Mouse (Mus musculus) erythroblast, adult 5-6 weeks (primary cell): ENCODE data around the gene Prnd. TPM values are rescaled to one million over a fixed set of nuclear protein-coding genes. Genes with fewer than 3 reads are reported as not detected.

ENCODE experiments used
- total RNA-seq, 2 experiments: library from RNA; stranded (forward) in 1 of 2; stranded (reverse) in 1 of 2; fragments of 150-400 nt in 1 of 2; fragments of 200-764, 138-1000 nt in 1 of 2; gene quantifications; 2 replicates each; pipeline versions ENCODE4 v1.2.3 to v1.2.4; 2015 to 2017; ENCODE audit warnings: low replicate concordance in 2 of 2

The Prnd gene
- total RNA-seq, 2 experiments from 2014 or later: not detected

Other genes with a start within 250 kb of the Prnd start
- gene Erv3, start 91.1 kb upstream of the Prnd start, total RNA-seq (2015; ENCODE audit: low replicate concordance): not detected in 2 replicates
- not detected in 2 replicates for gene Erv3, start 91.1 kb upstream of the Prnd start, total RNA-seq (2017; ENCODE audit: low replicate concordance)
- gene Prnp, start 40.9 kb upstream of the Prnd start, total RNA-seq (2015; ENCODE audit: low replicate concordance): 80.3 and 84.9 TPM in 2 replicates
- 147 and 159 TPM in 2 replicates for gene Prnp, start 40.9 kb upstream of the Prnd start, total RNA-seq (2017; ENCODE audit: low replicate concordance)
- gene Prn, start 40.9 kb upstream of the Prnd start, total RNA-seq (2015; ENCODE audit: low replicate concordance): not detected in 2 replicates
- not detected in 2 replicates for gene Prn, start 40.9 kb upstream of the Prnd start, total RNA-seq (2017; ENCODE audit: low replicate concordance)
- gene Rassf2, start 79.4 kb downstream of the Prnd start, total RNA-seq (2015; ENCODE audit: low replicate concordance): 12.3 and 12.5 TPM in 2 replicates
- gene Rassf2, start 79.4 kb downstream of the Prnd start, total RNA-seq (2017; ENCODE audit: low replicate concordance): 10.3 and 12.3 TPM in 2 replicates
- 4.0 and 7.5 TPM in 2 replicates for gene Slc23a2, start 194.2 kb downstream of the Prnd start, total RNA-seq (2015; ENCODE audit: low replicate concordance)
- 2.5 and 5.7 TPM in 2 replicates for gene Slc23a2, start 194.2 kb downstream of the Prnd start, total RNA-seq (2017; ENCODE audit: low replicate concordance)